Mouse (Mus musculus) heart, embryonic 10.5 days (tissue): ENCODE measurements around the gene Pfkfb2. TPM values are rescaled to one million over a fixed set of nuclear protein-coding genes. Genes with fewer than 3 reads are reported as not detected.
A peak's percentile ranks its signal among the peaks of the same experiment; 100 is the strongest.

Experiments
- DNase-seq: peaks from one replicate; pipeline ENCODE4 v3.0.0-alpha.2; 2017; ENCODE audit warnings: low spot score
- H3K27ac ChIP-seq: fragments of 300-500 bp; sonication (generic); 2 replicates; pipeline ENCODE4 v1.5.1; 2016; ENCODE audit warnings: mild to moderate bottlenecking
- H3K27me3 ChIP-seq: fragments of 300-500 bp; sonication (generic); 2 replicates; pipeline ENCODE4 v1.6.1; 2016; ENCODE audit warnings: mild to moderate bottlenecking; ENCODE audit not compliant: poor library complexity, insufficient read depth, severe bottlenecking
- H3K36me3 ChIP-seq: fragments of 300-500 bp; sonication (generic); 2 replicates; pipeline ENCODE4 v1.6.1; 2016; ENCODE audit warnings: mild to moderate bottlenecking, moderate library complexity
- H3K4me1 ChIP-seq: fragments of 300-500 bp; sonication (generic); 2 replicates; pipeline ENCODE4 v1.6.1; 2016; ENCODE audit warnings: mild to moderate bottlenecking
- H3K4me3 ChIP-seq: fragments of 300-500 bp; sonication (generic); 2 replicates; pipeline ENCODE4 v1.5.1; 2016; ENCODE audit warnings: mild to moderate bottlenecking, moderate library complexity
- H3K9me3 ChIP-seq: fragments of 300-500 bp; sonication (generic); 2 replicates; pipeline ENCODE4 v1.6.1; 2016; ENCODE audit warnings: mild to moderate bottlenecking, moderate library complexity
- WGBS: fragments of 180-500 bp; shearing (Covaris S2); methylation state at CpG from one replicate; pipeline ENCODE4 v1.1.7; 2016; 5-methylcytosine and 5-hydroxymethylcytosine counted together
- polyA plus RNA-seq: library from polyadenylated mRNA; unstranded; fragments of >200 nt; fragmentation: Nextera tagmentation; extraction: Ambion mirVana; gene quantifications from 2 replicates; pipeline ENCODE4 v1.2.1, GENCODE M21; 2016

Gene Pfkfb2
- polyA plus RNA-seq, result 5.0 and 7.4 TPM in 2 replicates

- H3K27ac ChIP-seq, result no peak within 1 kb of the TSS
- H3K4me3 ChIP-seq, result no peak within 1 kb of the TSS
- peaks cover 19% of the 10 kb centered on the region for H3K4me1 ChIP-seq
- no peaks in the 10 kb centered on the region for H3K36me3 ChIP-seq
- DNase-seq, result no peak
- H3K9me3 ChIP-seq, result no peaks in the 10 kb centered on the region
- 71% methylated on average over 2 of the region's 2 CpGs for WGBS
- no peaks in the 10 kb centered on the region for H3K27me3 ChIP-seq
Observed at GRCm38 (mm10) chr1:130729153-130729552, at the start of gene Pfkfb2. Gene Pfkfb2 (minus strand): TSS chr1:130729253.

- H3K27ac ChIP-seq, result no peak overlapping the region
- 57% methylated on average over 1 of the region's 1 CpGs for WGBS
- no peaks in the 10 kb centered on the region for H3K9me3 ChIP-seq
- DNase-seq, result peak; percentile 48
- no peak overlapping the region for H3K4me3 ChIP-seq
- H3K36me3 ChIP-seq, result no peaks in the 10 kb centered on the region
- H3K4me1 ChIP-seq, result no peaks in the 10 kb centered on the region
- H3K27me3 ChIP-seq, result no peaks in the 10 kb centered on the region; the same call in 1 of the 2 replicates
Observed at GRCm38 (mm10) chr1:130776645-130777044, 47.6 kb upstream of the Pfkfb2 start.

- peak; percentile 55 for DNase-seq
- Histone ChIP-seq H3K27me3 (no peaks in the 10 kb centered on the region; the same call in 1 of the 2 replicates), H3K4me3 (no peak overlapping the region), H3K4me1 (no peaks in the 10 kb centered on the region), H3K27ac (no peak overlapping the region), H3K36me3 (no peaks in the 10 kb centered on the region), H3K9me3 (no peaks in the 10 kb centered on the region)
- WGBS, result 66% methylated on average over 7 of the region's 7 CpGs
Observed at GRCm38 (mm10) chr1:130775691-130776331, 46.8 kb upstream of the Pfkfb2 start.

GRCm38 (mm10) chr1:130775234-130775633 is 46.2 kb upstream of the Pfkfb2 start:
- 82% methylated on average over 2 of the region's 2 CpGs for WGBS
- peak; percentile 35 for DNase-seq
- Histone ChIP-seq H3K27me3 (peaks cover 6% of the 10 kb centered on the region; the same call in 1 of the 2 replicates), H3K27ac (no peak overlapping the region), H3K4me3 (no peak overlapping the region), H3K4me1 (no peaks in the 10 kb centered on the region), H3K36me3 (no peaks in the 10 kb centered on the region), H3K9me3 (no peaks in the 10 kb centered on the region)

- DNase-seq, result peak; percentile 63
- no peaks in the 10 kb centered on the region for H3K4me1 ChIP-seq
- H3K36me3 ChIP-seq, result no peaks in the 10 kb centered on the region
- 74% methylated on average over 3 of the region's 3 CpGs for WGBS
- H3K9me3 ChIP-seq, result no peaks in the 10 kb centered on the region
- H3K4me3 ChIP-seq, result no peak overlapping the region
- peaks cover 10% of the 10 kb centered on the region; the same call in 1 of the 2 replicates for H3K27me3 ChIP-seq
- H3K27ac ChIP-seq, result no peak overlapping the region
Observed at GRCm38 (mm10) chr1:130770981-130771494, 42.0 kb upstream of the Pfkfb2 start.

GRCm38 (mm10) chr1:130770487-130770886 is 41.4 kb upstream of the Pfkfb2 start:
- Histone ChIP-seq H3K27me3 (peaks cover 10% of the 10 kb centered on the region; the same call in 1 of the 2 replicates), H3K36me3 (no peaks in the 10 kb centered on the region), H3K27ac (no peak overlapping the region), H3K4me1 (no peaks in the 10 kb centered on the region), H3K9me3 (no peaks in the 10 kb centered on the region), H3K4me3 (no peak overlapping the region)
- WGBS, result 81% methylated on average over 4 of the region's 4 CpGs
- no peak for DNase-seq

- Histone ChIP-seq H3K4me3 (no peak overlapping the region), H3K36me3 (no peaks in the 10 kb centered on the region), H3K4me1 (no peaks in the 10 kb centered on the region), H3K27me3 (peaks cover 10% of the 10 kb centered on the region; the same call in 1 of the 2 replicates), H3K27ac (no peak overlapping the region), H3K9me3 (no peaks in the 10 kb centered on the region)
- WGBS, result 81% methylated on average over 2 of the region's 2 CpGs
- DNase-seq, result no peak
Observed at GRCm38 (mm10) chr1:130769925-130770324, 40.9 kb upstream of the Pfkfb2 start.

- peak; percentile 48 for DNase-seq
- 78% methylated on average over 5 of the region's 5 CpGs for WGBS
Observed at GRCm38 (mm10) chr1:130767066-130767465, 38.0 kb upstream of the Pfkfb2 start.

GRCm38 (mm10) chr1:130764027-130764461 is 35.0 kb upstream of the Pfkfb2 start:
- no peak overlapping the region for H3K4me3 ChIP-seq
- H3K36me3 ChIP-seq, result no peaks in the 10 kb centered on the region
- peaks cover 9% of the 10 kb centered on the region for H3K4me1 ChIP-seq
- H3K9me3 ChIP-seq, result no peaks in the 10 kb centered on the region
- H3K27ac ChIP-seq, result no peak overlapping the region
- no peaks in the 10 kb centered on the region for H3K27me3 ChIP-seq
- WGBS, result 85% methylated on average over 12 of the region's 12 CpGs
- peak; percentile 61 for DNase-seq

More at GRCm38 (mm10) chr1:130767066-130767465, 38.0 kb upstream of the Pfkfb2 start:
- no peak overlapping the region for H3K27ac ChIP-seq
- no peaks in the 10 kb centered on the region for H3K9me3 ChIP-seq
- peaks cover 10% of the 10 kb centered on the region; the same call in 1 of the 2 replicates for H3K27me3 ChIP-seq
- H3K4me3 ChIP-seq, result no peak overlapping the region
- no peaks in the 10 kb centered on the region for H3K36me3 ChIP-seq
- no peaks in the 10 kb centered on the region for H3K4me1 ChIP-seq

- Histone ChIP-seq H3K4me3 (no peak overlapping the region), H3K36me3 (no peaks in the 10 kb centered on the region), H3K4me1 (peaks cover 9% of the 10 kb centered on the region), H3K27ac (no peak overlapping the region), H3K27me3 (no peaks in the 10 kb centered on the region), H3K9me3 (no peaks in the 10 kb centered on the region)
- WGBS, result 73% methylated on average over 3 of the region's 3 CpGs
- DNase-seq, result peak; percentile 31
Observed at GRCm38 (mm10) chr1:130762045-130762760, 33.1 kb upstream of the Pfkfb2 start.

GRCm38 (mm10) chr1:130761597-130761996 is 32.5 kb upstream of the Pfkfb2 start:
- 71% methylated on average over 1 of the region's 1 CpGs for WGBS
- no peaks in the 10 kb centered on the region for H3K9me3 ChIP-seq

GRCm38 (mm10) chr1:130759689-130760088 is 30.6 kb upstream of the Pfkfb2 start:
- H3K4me1 ChIP-seq, result peaks cover 9% of the 10 kb centered on the region
- H3K4me3 ChIP-seq, result no peak overlapping the region
- H3K9me3 ChIP-seq, result no peaks in the 10 kb centered on the region
- H3K36me3 ChIP-seq, result no peaks in the 10 kb centered on the region
- H3K27ac ChIP-seq, result no peak overlapping the region
- 40% methylated on average over 9 of the region's 9 CpGs for WGBS
- DNase-seq, result peak; percentile 38
- no peaks in the 10 kb centered on the region for H3K27me3 ChIP-seq

More at GRCm38 (mm10) chr1:130761597-130761996, 32.5 kb upstream of the Pfkfb2 start:
- Histone ChIP-seq H3K4me3 (no peak overlapping the region), H3K27ac (no peak overlapping the region), H3K4me1 (peaks cover 9% of the 10 kb centered on the region), H3K27me3 (no peaks in the 10 kb centered on the region), H3K36me3 (no peaks in the 10 kb centered on the region)
- peak; percentile 31 for DNase-seq

GRCm38 (mm10) chr1:130746819-130747218 is 17.8 kb upstream of the Pfkfb2 start:
- H3K4me3 ChIP-seq, result no peak overlapping the region
- no peaks in the 10 kb centered on the region for H3K9me3 ChIP-seq
- 55% methylated on average over 3 of the region's 3 CpGs for WGBS
- H3K27ac ChIP-seq, result no peak overlapping the region
- no peak for DNase-seq
- no peaks in the 10 kb centered on the region for H3K36me3 ChIP-seq
- no peaks in the 10 kb centered on the region for H3K27me3 ChIP-seq
- H3K4me1 ChIP-seq, result peaks cover 21% of the 10 kb centered on the region
